9 mouse cellular contexts compared by ENCODE assay signal in genomic region chr14:75309336-75309992, GRCm38 (mm10). TPM values are rescaled to one million over a fixed set of nuclear protein-coding genes. Genes with fewer than 3 reads are reported as not detected.
DNase-seq lines count a peak whose midpoint lies in the region; ATAC-seq and TF ChIP-seq lines count a peak whose summit lies in the region.
"Had no signal": no experiment of that assay in that cellular context is flagged by ENCODE, and none has a peak within 500 bp of the region (broad histone marks: within the 10 kb centered on the region; RNA-seq: fewer than 3 reads in every experiment).

No protein-coding gene starts in this region.

- H3K4me1 ChIP-seq in midbrain, embryonic 14.5 days (ENCODE audit: control insufficient read depth, insufficient read depth, low read length), result no peaks in the 10 kb centered on the region

- 0 out of 2 replicates have a peak, but pooled peaks cover 8% of the 10 kb centered on the region for H3K36me3 ChIP-seq in midbrain, embryonic 14.5 days (ENCODE audit: control insufficient read depth, insufficient read depth, low read length)

- no peak overlapping the region for H3K27ac ChIP-seq in layer of hippocampus, adult 2 months
- H3K27ac ChIP-seq in midbrain, embryonic 14.5 days (replicated peaks; ENCODE audit: low read depth, low read length), result no peak overlapping the region

- ATAC-seq in midbrain, embryonic 14.5 days (ENCODE audit: low FRiP score, low TSS enrichment), result no peak

- intact Hi-C loops in gastrocnemius, postnatal 14 days (cut with DNase I; ENCODE audit: low total_unique reads), result no loop called here

- no peak overlapping the region for H3K9ac ChIP-seq in midbrain, embryonic 14.5 days (replicated peaks; ENCODE audit: low read length)

- WGBS in midbrain, embryonic 14.5 days, result 69% methylated on average over 5 of the region's 5 CpGs

- TF ChIP-seq CTCF in layer of hippocampus, adult 2 months (conservative IDR thresholded peaks at IDR 0.05), result peak; percentile 68

- H3K9me3 ChIP-seq in midbrain, embryonic 14.5 days (ENCODE audit: control insufficient read depth, low read length), result no peaks in the 10 kb centered on the region

- no peaks in the 10 kb centered on the region for H3K27me3 ChIP-seq in midbrain, embryonic 14.5 days (ENCODE audit: control insufficient read depth, insufficient read depth, low read length)

- no peak overlapping the region for H3K4me3 ChIP-seq in layer of hippocampus, adult 2 months
- H3K4me3 ChIP-seq in midbrain, embryonic 14.5 days (replicated peaks; ENCODE audit: low read depth, low read length), result no peak overlapping the region

- no peak overlapping the region for H3K4me2 ChIP-seq in midbrain, embryonic 14.5 days (ENCODE audit: low read length)

- DNase-seq in layer of hippocampus, adult 2 months (ENCODE audit: low spot score in 2 of 2), result no peak
- DNase-seq in layer of hippocampus, adult 9-10 months (ENCODE audit: low spot score), result no peak
- peak; percentile 4 for DNase-seq in Muller cell, postnatal 12 days (ENCODE audit: inconsistent ontology term)
- peak; percentile 51 for DNase-seq in embryo, embryonic 10 days (ENCODE audit: low spot score)
- DNase-seq in midbrain, embryonic 14.5 days, result peak; percentile 73
- no peak for DNase-seq in layer of hippocampus, postnatal 36 days
- DNase-seq in gastrocnemius, postnatal 14 days, result no peak
- DNase-seq: gastrocnemius, postnatal 25 days; lung, postnatal 14 days had no signal

RNA-seq across cellular contexts. Expression of gene Zc3h13, which starts 25.3 kb away (rescaled TPM):
- 10 to 100 TPM; 60.0 to 67.2 TPM for total RNA-seq in layer of hippocampus, adult 2 months (2021)
- polyA plus RNA-seq in midbrain, embryonic 14.5 days (2014; fragmentation: Nextera tagmentation; extraction: Ambion mirVana), result 34.5 and 40.1 TPM in 2 replicates
- total RNA-seq in layer of hippocampus, postnatal 36 days (2021), result 10 to 100 TPM; 57.2 to 65.2 TPM
- 10 to 100 TPM; 14.4 to 16.6 TPM for total RNA-seq in gastrocnemius, postnatal 14 days (2021)

Comparison
In these comparisons a context has a peak if more than half of its experiments do, and no peak if none do; other contexts are left out.
1. DNase-seq: peak in Muller cell, postnatal 12 days (single experiment), embryo, embryonic 10 days (single experiment) and midbrain, embryonic 14.5 days (single experiment); none in layer of hippocampus, adult 2 months (0 of 2), layer of hippocampus, adult 9-10 months (single experiment), layer of hippocampus, postnatal 36 days (0 of 2) and gastrocnemius, postnatal 14 days (single experiment).